Mouse (Mus musculus): ENCODE data around the gene Meis1.

- TF ChIP-seq CTCF (IDR thresholded peaks at IDR 0.05; ENCODE audit: low read depth): no peak
- no peak for TF ChIP-seq EP300 (IDR thresholded peaks at IDR 0.05; ENCODE audit: low read depth)
Measured at GRCm38 (mm10) chr11:19015731-19016461, 2.9 kb downstream of the Meis1 start.
